Mouse (Mus musculus): ENCODE measurements around the gene Il1r2. TPM values are rescaled to one million over a fixed set of nuclear protein-coding genes. Genes with fewer than 3 reads are reported as not detected.
A peak's percentile ranks its signal among the peaks of the same experiment; 100 is the strongest.

The Il1r2 gene
- polyA plus RNA-seq, 1 experiment from 2014 or later, result 0.74 TPM

DNA sequence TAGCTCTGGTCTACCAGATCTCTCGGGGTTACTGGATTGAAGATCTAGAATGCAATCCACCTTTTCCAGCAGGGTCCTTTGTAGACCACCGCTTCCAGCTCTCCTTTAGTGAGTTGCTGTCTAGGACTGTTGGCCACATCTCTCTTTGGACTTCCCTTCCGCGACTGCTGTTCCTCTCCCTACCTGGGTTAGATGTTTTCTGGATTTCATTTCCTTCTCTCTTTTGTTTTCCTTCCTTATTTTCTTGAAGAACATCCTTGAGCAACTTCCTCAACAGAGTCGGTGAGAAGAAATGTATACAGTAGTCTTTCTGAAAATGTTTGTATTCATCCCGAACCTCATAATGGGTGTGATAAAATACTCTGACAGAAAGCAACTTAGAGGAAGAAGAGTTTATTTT, 36.0 kb upstream of the Il1r2 start:
- no peak for ATAC-seq (ENCODE audit: low FRiP score, low read depth)
- H3K4me1 ChIP-seq (replicated peaks), result no peaks in the 10 kb centered on the region
- H3K9me3 ChIP-seq, result no peaks in the 10 kb centered on the region
- no peak overlapping the region for H3K9ac ChIP-seq
- H3K27ac ChIP-seq (replicated peaks), result no peak overlapping the region
- H3K27me3 ChIP-seq, result no peaks in the 10 kb centered on the region
- 96% methylated on average over 6 of the region's 6 CpGs for WGBS
- H3K4me3 ChIP-seq, result no peak overlapping the region
- H3K4me2 ChIP-seq, result no peak overlapping the region
- no peaks in the 10 kb centered on the region for H3K36me3 ChIP-seq

DNA sequence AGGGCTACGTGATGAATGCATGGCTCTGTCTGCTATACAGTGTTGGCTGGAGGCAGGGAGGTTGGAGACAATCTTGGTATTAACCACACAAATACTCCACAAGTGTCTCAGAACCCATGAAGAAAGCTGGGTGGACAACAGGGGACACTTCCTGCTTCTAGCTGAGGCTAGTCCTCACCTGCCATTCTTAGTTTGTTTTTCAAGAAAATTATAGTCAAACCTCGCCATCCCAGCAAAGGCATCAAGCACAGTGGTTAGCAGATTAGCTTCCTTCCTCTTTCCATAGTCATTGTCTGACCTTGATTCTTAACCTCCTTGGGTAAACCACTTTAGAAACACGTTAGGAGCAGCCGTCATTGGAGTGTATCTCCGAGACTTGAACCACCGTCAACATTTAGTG, 28.2 kb upstream of the Il1r2 start:
- Histone ChIP-seq H3K4me1 (replicated peaks) (no peaks in the 10 kb centered on the region), H3K9ac (no peak overlapping the region), H3K36me3 (no peaks in the 10 kb centered on the region), H3K4me2 (no peak overlapping the region), H3K4me3 (no peak overlapping the region), H3K27me3 (no peaks in the 10 kb centered on the region), H3K27ac (replicated peaks) (no peak overlapping the region), H3K9me3 (no peaks in the 10 kb centered on the region)
- no peak for ATAC-seq (ENCODE audit: low FRiP score, low read depth)
- WGBS, result 91% methylated on average over 6 of the region's 6 CpGs

DNA sequence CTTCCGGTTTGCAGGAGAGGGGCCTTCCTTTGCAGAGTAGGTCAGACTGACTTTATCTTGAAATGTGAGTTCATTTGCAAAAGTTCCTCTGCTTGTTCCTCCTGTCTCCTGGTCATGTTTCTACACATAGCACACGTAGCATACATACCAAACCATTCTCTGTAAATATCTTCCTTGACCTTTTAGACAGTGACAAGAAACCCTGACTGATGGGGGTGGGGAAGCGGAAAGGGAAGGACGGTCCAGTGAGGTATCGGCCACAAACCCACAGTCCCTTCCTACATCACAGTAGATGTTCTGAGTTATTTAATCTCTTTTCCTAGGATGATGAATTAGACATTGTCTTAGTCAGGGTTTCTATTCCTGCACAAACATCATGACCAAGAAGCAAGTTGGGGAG, 27.3 kb upstream of the Il1r2 start:
- WGBS, result 88% methylated on average over 5 of the region's 5 CpGs
- no peak overlapping the region for H3K4me3 ChIP-seq
- H3K4me1 ChIP-seq (replicated peaks), result no peaks in the 10 kb centered on the region
- H3K9me3 ChIP-seq, result no peaks in the 10 kb centered on the region
- H3K27me3 ChIP-seq, result no peaks in the 10 kb centered on the region
- H3K36me3 ChIP-seq, result no peaks in the 10 kb centered on the region
- ATAC-seq (ENCODE audit: low FRiP score, low read depth), result no peak
- H3K27ac ChIP-seq (replicated peaks), result no peak overlapping the region
- H3K9ac ChIP-seq, result no peak overlapping the region
- no peak overlapping the region for H3K4me2 ChIP-seq

DNA sequence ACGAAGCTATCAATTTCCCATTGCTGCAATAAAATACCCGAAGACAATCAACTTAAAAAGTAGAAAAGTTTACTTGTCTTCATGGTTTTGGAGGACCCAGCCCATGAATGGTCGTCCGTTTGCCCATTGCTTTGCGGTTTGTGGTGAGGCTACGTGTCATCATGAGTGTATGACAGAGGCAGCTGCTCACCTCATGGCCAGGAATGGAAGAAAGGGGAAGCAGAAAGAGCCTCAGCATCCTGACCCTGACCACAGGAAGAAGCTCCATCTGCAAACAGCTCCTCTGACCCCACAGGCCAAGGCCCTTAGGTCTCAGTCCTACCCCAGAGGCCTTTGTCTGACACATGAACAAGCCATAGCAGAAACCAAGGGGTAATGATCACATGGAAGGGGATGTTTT, 22.7 kb upstream of the Il1r2 start:
- Histone ChIP-seq H3K4me2 (no peak overlapping the region), H3K4me1 (replicated peaks) (no peaks in the 10 kb centered on the region), H3K27me3 (no peaks in the 10 kb centered on the region), H3K36me3 (no peaks in the 10 kb centered on the region), H3K9me3 (no peaks in the 10 kb centered on the region), H3K27ac (replicated peaks) (no peak overlapping the region), H3K9ac (no peak overlapping the region), H3K4me3 (no peak overlapping the region)
- WGBS, result 93% methylated on average over 6 of the region's 6 CpGs
- no peak for ATAC-seq (ENCODE audit: low FRiP score, low read depth)

DNA sequence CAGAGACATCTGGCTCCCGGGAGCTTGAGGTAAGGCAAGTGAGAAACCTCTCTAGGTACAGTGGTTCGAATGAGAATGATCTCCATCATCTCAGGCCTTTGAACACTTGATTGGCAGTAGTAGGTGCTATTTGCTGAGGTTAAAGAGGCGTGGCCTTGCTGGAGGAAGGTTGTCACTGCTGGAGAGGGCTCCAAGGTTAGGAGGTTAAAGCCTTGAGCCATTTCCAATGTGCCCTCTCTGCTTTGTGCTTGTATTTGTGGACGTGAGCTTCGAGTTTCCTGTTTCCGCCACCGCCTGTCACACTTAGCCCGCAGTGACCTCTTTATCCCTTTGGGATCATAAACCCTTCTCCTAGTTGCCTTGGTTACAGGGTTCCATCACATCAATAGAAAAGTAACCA, 21.7 kb upstream of the Il1r2 start:
- H3K27me3 ChIP-seq, result no peaks in the 10 kb centered on the region
- H3K4me3 ChIP-seq, result no peak overlapping the region
- H3K36me3 ChIP-seq, result no peaks in the 10 kb centered on the region
- no peak overlapping the region for H3K4me2 ChIP-seq
- H3K9me3 ChIP-seq, result no peaks in the 10 kb centered on the region
- no peaks in the 10 kb centered on the region for H3K4me1 ChIP-seq (replicated peaks)
- no peak overlapping the region for H3K27ac ChIP-seq (replicated peaks)
- 66% methylated on average over 8 of the region's 8 CpGs for WGBS
- H3K9ac ChIP-seq, result no peak overlapping the region
- no peak for ATAC-seq (ENCODE audit: low FRiP score, low read depth)

DNA sequence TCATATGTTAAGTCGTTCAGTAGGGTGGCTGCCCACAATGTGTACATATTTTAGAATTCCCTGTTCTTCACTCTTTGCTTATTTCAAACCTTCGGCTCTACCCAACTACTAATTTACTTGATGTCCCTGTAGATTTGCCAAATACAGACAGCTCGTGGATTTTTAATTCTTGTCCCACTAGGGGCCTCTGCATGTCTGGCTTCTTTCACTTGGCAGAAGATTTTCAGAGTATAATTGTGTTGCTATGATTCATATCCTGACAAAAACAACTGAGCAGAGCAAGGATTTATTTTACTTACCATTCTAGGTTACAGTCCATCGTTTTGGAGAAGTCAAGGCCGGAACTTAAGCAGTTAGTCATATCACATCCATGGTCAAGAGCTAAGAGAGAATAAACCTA, 20.8 kb upstream of the Il1r2 start:
- no peaks in the 10 kb centered on the region for H3K9me3 ChIP-seq
- ATAC-seq (ENCODE audit: low FRiP score, low read depth), result no peak
- H3K4me1 ChIP-seq (replicated peaks), result no peaks in the 10 kb centered on the region
- no peaks in the 10 kb centered on the region for H3K36me3 ChIP-seq
- no peak overlapping the region for H3K27ac ChIP-seq (replicated peaks)
- no peaks in the 10 kb centered on the region for H3K27me3 ChIP-seq
- H3K4me2 ChIP-seq, result no peak overlapping the region
- no peak overlapping the region for H3K9ac ChIP-seq
- H3K4me3 ChIP-seq, result no peak overlapping the region
- 84% methylated on average over 5 of the region's 5 CpGs for WGBS

DNA sequence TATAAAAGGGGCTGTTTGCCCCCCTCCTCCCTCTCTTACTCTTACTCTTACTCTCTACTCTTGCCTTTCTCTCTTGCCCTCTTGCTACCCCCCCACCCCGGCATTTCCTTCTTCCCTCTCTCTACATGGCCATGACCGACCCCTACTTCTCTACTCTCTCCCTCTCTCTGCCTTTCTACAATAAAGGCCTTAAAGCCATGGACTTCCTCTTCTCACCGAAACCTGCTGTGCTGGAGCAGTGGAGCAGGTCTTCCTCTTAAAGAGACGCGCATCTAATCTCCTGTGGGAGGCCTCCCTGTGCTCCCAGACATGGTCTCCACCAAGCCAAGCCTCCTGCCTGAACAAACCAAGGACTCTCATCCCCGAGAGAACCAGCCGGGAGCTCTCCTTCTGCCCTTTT, 18.8 kb upstream of the Il1r2 start:
- no peak overlapping the region for H3K4me2 ChIP-seq
- ATAC-seq (ENCODE audit: low FRiP score, low read depth), result no peak
- WGBS, result 79% methylated on average over 7 of the region's 7 CpGs
- H3K9me3 ChIP-seq, result no peaks in the 10 kb centered on the region
- H3K9ac ChIP-seq, result no peak overlapping the region
- no peak overlapping the region for H3K27ac ChIP-seq (replicated peaks)
- no peaks in the 10 kb centered on the region for H3K27me3 ChIP-seq
- H3K4me1 ChIP-seq (replicated peaks), result no peaks in the 10 kb centered on the region
- no peaks in the 10 kb centered on the region for H3K36me3 ChIP-seq
- H3K4me3 ChIP-seq, result no peak overlapping the region

DNA sequence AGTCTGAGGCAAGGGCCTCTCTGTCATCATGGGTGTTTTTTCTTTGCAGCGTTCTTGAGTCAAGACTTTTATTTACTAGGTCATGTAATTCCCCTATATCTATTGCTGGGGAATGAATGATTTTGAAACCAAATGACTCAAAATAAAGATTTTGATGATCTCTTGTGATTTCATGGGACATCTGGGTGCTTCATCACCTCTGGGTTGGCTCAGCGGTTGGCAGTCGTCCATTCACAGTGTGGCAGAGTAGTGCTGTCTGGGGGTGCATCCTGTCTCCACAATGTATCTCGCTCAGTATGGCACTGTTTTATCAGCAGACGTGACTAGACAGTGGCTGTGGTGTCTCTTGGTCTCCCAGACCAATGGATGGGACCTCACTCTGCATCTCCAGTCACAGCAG, 17.9 kb upstream of the Il1r2 start:
- no peak overlapping the region for H3K9ac ChIP-seq
- WGBS, result 89% methylated on average over 5 of the region's 5 CpGs
- no peak overlapping the region for H3K4me3 ChIP-seq
- H3K36me3 ChIP-seq, result no peaks in the 10 kb centered on the region
- no peaks in the 10 kb centered on the region for H3K4me1 ChIP-seq (replicated peaks)
- no peak overlapping the region for H3K27ac ChIP-seq (replicated peaks)
- H3K9me3 ChIP-seq, result no peaks in the 10 kb centered on the region
- ATAC-seq (ENCODE audit: low FRiP score, low read depth), result no peak
- no peaks in the 10 kb centered on the region for H3K27me3 ChIP-seq
- H3K4me2 ChIP-seq, result no peak overlapping the region

DNA sequence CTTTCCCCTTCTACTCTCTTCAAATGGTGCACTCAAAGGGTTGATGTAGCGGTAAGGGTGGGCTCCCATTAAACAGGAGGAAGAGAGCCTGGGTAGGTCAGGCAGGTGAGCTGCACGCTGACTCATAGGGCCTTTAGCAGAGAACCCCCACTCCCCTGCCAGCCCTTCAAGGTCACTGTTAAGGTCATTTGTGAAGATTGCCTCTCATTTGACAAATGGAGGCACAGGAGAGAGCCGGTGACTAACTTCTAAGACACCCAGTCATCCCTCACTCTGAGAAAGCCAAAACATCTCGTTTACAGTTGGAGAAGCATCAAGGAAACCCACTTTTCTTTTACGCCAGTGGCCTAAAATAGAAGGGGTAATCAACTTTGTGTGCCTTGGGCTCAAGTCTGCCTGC, 16.5 kb upstream of the Il1r2 start:
- no peak for ATAC-seq (ENCODE audit: low FRiP score, low read depth)
- 76% methylated on average over 5 of the region's 5 CpGs for WGBS
- Histone ChIP-seq H3K4me1 (replicated peaks) (no peaks in the 10 kb centered on the region), H3K27me3 (no peaks in the 10 kb centered on the region), H3K4me3 (no peak overlapping the region), H3K36me3 (no peaks in the 10 kb centered on the region), H3K9ac (no peak overlapping the region), H3K9me3 (no peaks in the 10 kb centered on the region), H3K27ac (replicated peaks) (no peak overlapping the region), H3K4me2 (no peak overlapping the region)

DNA sequence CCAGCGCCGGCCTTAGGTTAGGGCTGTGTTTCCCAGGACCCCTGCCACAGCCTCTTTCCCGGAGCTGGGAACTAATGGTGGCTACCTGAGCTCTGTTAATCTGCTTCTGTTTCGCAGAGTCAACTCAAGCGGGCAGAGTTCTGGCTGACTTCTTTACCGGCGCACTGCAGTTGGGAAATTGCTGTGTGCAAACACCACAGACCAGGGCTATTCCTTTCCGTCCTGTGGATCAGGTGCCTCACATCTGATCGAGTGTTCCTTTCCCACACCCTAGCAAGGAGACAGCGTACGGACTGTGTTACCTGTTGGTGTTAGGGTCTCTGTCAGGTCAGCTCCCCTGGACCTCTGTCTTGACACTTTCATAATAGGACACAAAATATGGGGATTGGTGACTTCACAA, 15.9 kb upstream of the Il1r2 start:
- WGBS, result 64% methylated on average over 11 of the region's 11 CpGs
- H3K4me1 ChIP-seq (replicated peaks), result no peaks in the 10 kb centered on the region

DNA sequence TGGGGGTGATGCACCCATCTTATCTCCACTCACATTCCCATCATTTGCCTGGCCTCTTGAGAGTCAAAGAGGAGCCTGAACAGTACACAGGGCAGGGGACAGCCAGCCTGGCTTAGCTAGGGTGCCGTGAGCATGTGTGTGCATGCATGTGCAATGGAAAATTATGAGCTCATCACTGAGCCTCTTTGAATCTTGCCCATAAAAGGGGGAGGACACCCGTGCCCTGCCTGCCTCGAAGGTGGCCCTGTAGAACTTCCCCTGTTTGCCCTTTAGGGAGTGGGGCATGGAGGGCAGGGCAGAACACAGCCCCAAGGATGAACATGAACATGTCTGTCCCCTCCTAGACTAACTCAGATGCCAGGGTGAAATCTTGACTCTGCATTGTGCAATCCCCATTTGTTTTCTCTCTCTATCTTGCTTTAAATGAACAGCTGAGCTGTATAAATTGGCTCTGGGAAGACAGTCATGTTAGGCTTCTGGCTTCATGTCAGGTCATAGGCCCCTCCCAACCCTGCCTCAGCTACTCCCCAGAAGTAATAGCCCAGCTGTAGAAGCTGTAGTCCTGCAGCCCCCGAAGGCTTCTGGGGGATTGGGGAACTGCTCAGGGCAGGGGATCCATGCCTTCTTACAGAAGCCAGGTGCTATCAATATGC, 14.6 kb upstream of the Il1r2 start:
- H3K4me2 ChIP-seq, result no peak overlapping the region
- WGBS, result 81% methylated on average over 4 of the region's 4 CpGs

More for the DNA sequence above, 15.9 kb upstream of the Il1r2 start:
- H3K9ac ChIP-seq, result no peak overlapping the region
- ATAC-seq (ENCODE audit: low FRiP score, low read depth), result no peak
- H3K27ac ChIP-seq (replicated peaks), result no peak overlapping the region
- H3K4me2 ChIP-seq, result no peak overlapping the region
- no peaks in the 10 kb centered on the region for H3K36me3 ChIP-seq
- H3K9me3 ChIP-seq, result no peaks in the 10 kb centered on the region
- H3K4me3 ChIP-seq, result no peak overlapping the region
- H3K27me3 ChIP-seq, result no peaks in the 10 kb centered on the region

DNA sequence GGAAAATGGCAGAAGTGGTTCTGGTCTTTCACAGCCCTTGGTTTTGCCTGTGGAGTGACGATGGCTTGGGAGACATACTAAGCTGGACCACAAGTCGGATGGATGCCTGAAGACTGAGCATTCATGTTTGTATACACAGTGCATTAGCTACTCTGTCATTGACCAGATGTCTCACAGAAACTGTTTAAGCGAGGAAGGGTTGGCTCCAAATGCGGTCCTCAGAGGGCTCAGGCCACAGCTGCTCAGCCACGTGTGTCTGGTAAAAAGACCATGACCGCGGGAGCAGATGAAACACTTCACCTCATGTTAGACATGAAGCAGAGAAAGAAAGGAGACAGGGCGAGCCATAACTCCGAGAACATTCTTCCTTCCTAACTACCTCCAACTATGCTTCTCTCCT, 12.5 kb upstream of the Il1r2 start:
- Histone ChIP-seq H3K4me1 (replicated peaks) (no peaks in the 10 kb centered on the region), H3K4me3 (no peak overlapping the region)
- WGBS, result 74% methylated on average over 9 of the region's 9 CpGs

More for the DNA sequence above, 14.6 kb upstream of the Il1r2 start:
- Histone ChIP-seq H3K36me3 (no peaks in the 10 kb centered on the region), H3K27me3 (no peaks in the 10 kb centered on the region), H3K27ac (replicated peaks) (no peak overlapping the region), H3K4me3 (no peak overlapping the region), H3K9me3 (no peaks in the 10 kb centered on the region), H3K4me1 (replicated peaks) (no peaks in the 10 kb centered on the region), H3K9ac (no peak overlapping the region)
- no peak for ATAC-seq (ENCODE audit: low FRiP score, low read depth)

DNA sequence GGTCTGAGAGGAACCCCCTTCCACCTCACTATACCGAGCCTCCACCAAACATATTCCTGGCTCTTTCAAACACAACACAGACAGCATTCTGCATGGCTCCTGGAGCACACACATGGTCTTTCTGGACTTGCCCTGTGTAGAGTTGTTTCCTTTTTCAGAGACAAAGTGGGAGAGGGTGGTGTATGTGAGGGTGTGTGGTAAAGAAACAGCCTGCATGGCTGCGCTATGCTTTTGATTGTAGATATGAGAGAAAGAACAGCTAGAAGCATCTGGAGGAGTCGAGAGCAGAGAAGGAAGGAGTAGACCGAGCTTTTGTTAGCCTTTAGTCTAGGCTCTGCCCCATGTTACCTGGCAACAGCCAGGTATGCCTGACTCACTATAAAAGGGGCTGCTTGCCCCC, 10.5 kb upstream of the Il1r2 start:
- Histone ChIP-seq H3K9me3 (no peaks in the 10 kb centered on the region), H3K27me3 (no peaks in the 10 kb centered on the region), H3K4me3 (no peak overlapping the region), H3K9ac (no peak overlapping the region), H3K4me1 (replicated peaks) (no peaks in the 10 kb centered on the region), H3K27ac (replicated peaks) (no peak overlapping the region), H3K4me2 (no peak overlapping the region), H3K36me3 (no peaks in the 10 kb centered on the region)
- 60% methylated on average over 4 of the region's 4 CpGs for WGBS
- 0 out of 2 replicates have a peak, but pooled peaks have one; percentile 27 for ATAC-seq (ENCODE audit: low FRiP score, low read depth)

More for the DNA sequence above, 12.5 kb upstream of the Il1r2 start:
- H3K9ac ChIP-seq, result no peak overlapping the region
- no peak overlapping the region for H3K27ac ChIP-seq (replicated peaks)
- H3K36me3 ChIP-seq, result no peaks in the 10 kb centered on the region
- H3K4me2 ChIP-seq, result no peak overlapping the region
- H3K9me3 ChIP-seq, result no peaks in the 10 kb centered on the region
- H3K27me3 ChIP-seq, result no peaks in the 10 kb centered on the region
- no peak for ATAC-seq (ENCODE audit: low FRiP score, low read depth)
